Mouse (Mus musculus): Measurements from ENCODE around the gene B3gat3.
"Not testable (repeated sequence)": the region's sequence is repeated elsewhere in the genome, so short reads cannot be mapped to it uniquely, and the experiment has no call there.

Gene B3gat3

DNA sequence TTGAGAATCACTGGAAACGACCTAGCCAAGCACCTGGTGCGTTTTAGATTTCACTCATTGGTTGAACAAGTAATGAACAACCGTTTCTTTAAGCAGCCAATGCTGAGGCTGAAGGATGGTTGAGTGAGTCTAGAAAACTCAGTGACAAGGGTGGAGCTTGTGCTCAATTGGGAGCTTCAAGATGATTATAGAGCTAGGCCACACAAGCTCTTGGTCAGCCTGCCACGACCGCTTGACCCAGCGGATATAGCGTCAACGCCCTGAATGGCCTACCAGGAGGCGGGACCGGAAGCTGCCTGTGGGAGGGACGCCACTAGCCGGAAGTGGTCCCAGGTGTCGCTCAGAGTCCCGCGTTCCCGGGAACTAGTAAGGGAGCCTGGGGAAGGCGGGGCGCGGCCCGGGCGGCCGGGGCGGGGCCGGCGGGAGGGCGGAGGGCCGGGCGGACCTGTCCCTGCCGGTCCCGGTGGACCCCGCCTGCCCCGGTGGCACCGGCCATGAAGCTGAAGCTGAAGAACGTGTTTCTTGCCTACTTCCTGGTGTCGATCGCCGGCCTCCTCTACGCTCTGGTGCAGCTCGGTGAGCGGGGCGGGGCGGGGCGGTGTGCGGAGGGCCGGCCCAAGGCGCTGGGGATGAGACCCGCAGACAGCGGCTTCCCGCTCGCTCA, at the start of gene B3gat3:
Gene B3gat3 (plus strand): TSS at position 302 of the 664 bp plus-strand sequence.
- DNase-seq (ENCODE audit: low spot score) = peak; percentile 96

DNA sequence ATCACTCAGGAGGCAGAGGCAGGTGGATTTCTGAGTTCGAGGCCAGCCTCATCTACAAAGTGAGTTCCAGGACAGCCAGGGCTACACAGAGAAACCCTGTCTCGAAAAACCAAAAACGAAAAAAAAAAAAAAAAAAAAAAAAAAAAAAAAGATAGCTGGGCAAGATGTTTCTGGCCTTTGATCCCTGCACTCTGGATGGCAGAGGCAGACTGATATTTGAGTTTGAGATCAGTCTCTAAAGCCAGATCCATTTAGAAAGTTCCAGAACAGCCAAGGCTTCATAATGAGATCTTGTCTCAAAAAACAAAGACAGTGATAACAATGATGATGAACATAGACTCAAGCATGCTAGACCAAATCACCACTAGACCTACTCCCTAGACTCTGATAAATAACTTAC, 49.8 kb upstream of the B3gat3 start:
- DNase-seq (ENCODE audit: low spot score) = not testable (repeated sequence)

GRCm38 (mm10) chr19:8870838-8871237, 49.3 kb upstream of the B3gat3 start:
- no peak for DNase-seq (ENCODE audit: low spot score)

DNA sequence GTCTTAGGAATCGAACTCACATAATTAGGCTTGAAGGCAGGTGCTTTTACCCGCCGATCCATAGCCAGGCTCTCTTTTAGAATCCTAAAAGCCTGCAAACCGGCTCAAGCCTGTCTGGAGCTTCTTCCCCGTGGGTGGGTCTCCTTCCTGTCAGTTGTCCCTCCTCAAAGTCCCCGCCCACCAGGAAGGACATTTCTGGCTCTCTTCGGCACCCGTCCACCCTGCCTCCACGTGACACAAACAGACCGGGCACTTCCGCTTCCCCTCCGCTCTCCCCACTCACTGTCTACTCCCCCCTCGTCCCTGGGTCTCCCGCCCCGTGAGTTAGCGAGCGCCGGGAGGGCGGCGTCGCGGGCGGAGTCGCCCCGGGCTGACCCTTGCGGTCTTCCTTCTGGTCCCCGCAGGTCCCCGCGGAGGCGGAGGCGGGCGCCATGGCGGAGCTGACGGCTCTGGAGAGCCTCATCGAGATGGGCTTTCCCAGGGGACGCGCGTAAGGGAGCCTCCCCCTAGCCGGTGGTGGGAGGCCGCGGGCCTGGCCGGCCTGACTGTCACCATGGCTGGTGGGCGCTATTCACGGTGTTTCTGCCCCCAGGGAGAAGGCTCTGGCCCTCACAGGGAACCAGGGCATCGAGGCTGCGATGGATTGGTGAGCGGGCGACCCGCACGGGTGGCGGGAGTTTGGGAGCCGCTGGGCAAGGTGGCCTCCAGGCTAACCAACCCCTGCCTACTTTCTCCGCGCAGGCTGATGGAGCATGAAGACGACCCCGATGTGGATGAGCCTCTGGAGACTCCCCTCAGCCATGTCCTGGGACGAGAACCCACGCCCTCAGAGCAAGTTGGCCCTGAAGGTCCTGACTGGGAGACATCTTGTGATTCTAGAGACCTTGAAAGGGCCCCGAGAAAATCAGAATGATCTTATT, 48.6 kb upstream of the B3gat3 start, which contains the start of gene Ubxn1:
Gene Ubxn1 (plus strand): TSS at position 230 of the 920 bp plus-strand sequence.
- peak; percentile 97 for DNase-seq (ENCODE audit: low spot score)

- DNase-seq (ENCODE audit: low spot score) = no peak
Measured at GRCm38 (mm10) chr19:8872266-8872840, 47.8 kb upstream of the B3gat3 start.

DNA sequence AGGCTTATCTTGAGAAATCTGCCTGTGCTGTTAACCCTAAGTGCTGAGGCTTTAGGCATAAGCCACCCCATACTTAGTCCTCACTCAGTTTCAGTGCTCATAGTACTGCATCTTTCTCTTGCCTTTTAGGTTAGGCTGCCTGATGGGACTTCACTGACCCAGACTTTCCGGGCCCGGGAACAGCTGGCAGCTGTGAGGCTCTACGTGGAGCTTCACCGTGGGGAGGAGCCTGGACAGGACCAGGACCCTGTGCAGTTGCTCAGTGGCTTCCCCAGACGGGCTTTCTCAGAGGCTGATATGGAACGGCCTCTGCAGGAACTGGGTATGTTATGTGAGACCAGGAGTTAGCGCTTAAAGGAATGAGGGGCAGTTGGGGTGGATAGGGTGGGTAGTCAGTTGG, 45.1 kb upstream of the B3gat3 start:
- DNase-seq (ENCODE audit: low spot score) = no peak

DNA sequence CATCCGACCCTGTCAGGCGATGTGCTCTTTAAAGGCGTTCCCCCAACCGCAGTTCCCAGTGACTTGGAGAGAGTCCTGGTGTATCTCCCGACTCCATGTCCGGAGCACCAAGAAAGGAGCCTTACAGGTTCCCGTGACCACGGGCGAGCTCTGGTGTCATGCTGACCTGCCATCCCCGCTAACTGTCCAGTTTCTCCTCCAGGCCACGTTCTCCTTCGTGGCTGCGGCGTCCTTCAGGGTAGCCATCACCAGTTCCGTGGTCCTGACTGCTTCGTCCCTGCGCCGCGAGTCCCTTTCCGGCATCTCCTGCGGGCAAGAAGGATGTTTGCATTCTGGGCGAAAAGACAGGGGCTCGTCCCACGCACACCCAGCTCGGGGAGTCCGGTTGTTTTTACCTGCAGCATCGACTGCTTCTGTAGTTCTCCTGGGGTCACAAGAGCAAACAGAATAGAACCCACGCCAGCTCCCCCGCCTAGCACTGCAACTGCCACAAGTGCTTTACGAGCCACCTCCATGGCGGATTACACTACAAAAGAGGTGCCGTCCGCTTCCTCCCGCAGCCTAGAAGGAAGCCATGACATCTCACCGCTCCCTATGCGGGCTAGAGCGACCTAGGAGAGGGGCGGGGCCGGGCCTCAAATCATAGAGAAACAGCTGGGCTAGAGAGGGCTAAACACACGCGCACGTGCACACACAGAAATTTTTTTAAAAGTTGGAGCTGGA, 39.7 kb upstream of the B3gat3 start, which contains the start of gene Uqcc3:
Gene Uqcc3 (minus strand): TSS at position 613 of the 723 bp plus-strand sequence.
- peak; percentile 90 for DNase-seq (ENCODE audit: low spot score)

- DNase-seq (ENCODE audit: low spot score) = no peak
Measured at GRCm38 (mm10) chr19:8881034-8881392, 39.2 kb upstream of the B3gat3 start.

GRCm38 (mm10) chr19:8883616-8884015, 36.6 kb upstream of the B3gat3 start, which contains the start of the genes Lbhd1 and Gm49403:
TSS of gene Lbhd1 (plus strand) at chr19:8883732.
TSS of gene Gm49403 (plus strand) at chr19:8883930.
- no peak for DNase-seq (ENCODE audit: low spot score)

- no peak for DNase-seq (ENCODE audit: low spot score)
Measured at GRCm38 (mm10) chr19:8886916-8887584, 33.1 kb upstream of the B3gat3 start.

- no peak for DNase-seq (ENCODE audit: low spot score)
Measured at GRCm38 (mm10) chr19:8887585-8888463, 32.4 kb upstream of the B3gat3 start.

DNA sequence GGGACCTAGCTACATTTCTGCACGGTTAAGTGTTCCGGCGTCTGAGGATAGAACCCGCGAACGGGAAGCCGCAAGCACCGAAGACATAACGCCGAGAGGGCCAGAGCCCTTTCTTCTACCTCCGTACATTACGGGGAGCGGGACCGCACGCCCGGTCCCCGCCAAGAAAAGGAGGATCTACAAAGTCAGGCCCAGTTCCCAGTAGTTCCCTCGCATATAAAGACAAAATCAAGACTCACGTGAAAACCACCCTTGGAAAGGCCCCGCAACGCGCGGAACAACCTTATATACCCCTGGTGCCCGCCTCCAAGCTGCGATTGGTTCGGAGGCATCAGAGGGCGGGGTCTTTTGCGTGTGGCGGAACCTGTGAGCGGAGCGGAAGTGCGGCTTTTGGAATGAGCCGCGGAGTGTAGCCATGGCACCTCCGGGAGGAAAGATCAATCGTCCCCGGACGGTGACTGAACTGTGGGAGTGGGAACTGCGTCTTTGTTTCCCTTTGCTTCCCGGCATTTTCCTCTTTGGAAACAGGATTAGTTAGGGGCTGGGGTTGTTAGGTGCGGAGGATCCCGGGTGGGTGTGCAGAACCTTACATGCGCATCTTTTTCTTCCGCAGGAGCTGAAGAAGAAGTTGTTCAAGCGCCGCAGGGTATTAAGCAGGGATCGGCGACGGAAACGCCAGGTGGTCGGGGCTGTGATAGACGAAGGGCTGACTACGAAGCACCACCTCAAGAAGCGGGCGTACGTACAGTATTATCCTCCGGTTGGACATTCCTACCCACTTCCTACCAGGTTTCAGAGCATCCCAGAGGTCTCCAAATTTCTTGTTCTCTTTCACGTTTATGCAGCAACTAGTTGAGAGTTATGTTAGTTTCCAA, 31.4 kb upstream of the B3gat3 start, which contains the start of the genes 1810009A15Rik and Gm49416:
Gene 1810009A15Rik (plus strand): TSS at position 343 of the 875 bp plus-strand sequence.
Gene Gm49416 (plus strand): TSS at position 416 of the 875 bp plus-strand sequence.
- DNase-seq (ENCODE audit: low spot score) = peak; percentile 96

DNA sequence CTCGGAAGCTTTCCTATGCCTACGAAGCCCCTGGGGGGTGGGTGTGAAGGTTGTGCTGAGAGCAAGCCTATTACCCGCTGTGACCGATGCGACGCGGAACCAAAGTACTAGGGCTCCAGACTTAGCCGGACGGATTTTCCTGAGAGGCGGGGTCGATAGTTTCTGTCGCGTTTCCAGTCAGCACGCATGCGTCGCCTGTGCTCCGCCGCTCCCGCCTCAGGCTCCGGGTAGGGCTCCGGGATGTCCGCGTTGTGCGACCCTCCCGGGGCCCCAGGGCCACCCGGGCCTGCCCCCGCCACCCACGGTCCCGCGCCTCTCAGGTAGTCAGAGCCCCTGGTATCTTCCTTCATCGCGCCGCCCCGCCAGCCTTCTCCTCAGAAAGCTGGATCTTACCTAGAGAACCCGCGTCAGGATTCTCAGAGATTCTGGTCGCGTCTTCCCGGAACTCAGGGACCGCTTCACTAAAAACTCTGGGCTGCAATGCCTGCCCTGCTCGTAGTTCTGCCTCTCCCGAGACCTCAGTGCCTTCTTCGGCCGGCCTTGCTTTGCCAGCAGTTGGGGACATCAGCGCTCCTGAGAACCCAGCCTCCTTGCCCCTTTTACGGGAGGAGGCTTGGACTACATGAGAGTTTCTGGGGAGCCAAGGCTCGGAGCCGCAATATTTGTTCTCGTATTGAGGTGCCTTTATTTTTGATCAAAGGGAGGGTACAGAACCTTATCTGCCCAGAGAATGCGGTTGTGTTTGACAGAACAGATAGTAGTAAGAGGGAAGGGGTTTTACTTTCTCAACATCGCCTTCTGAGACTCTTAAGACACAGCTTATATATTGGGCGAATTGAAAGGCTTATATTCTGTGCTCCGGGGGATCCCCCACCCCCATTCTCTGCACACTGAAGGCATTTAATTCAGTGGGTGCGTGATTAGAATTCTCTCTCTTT, 27.1 kb upstream of the B3gat3 start, which contains the start of gene Ints5:
Gene Ints5 (plus strand): TSS at position 177 of the 938 bp plus-strand sequence.
- DNase-seq (ENCODE audit: low spot score) = peak; percentile 84

- DNase-seq (ENCODE audit: low spot score) = no peak
Measured at GRCm38 (mm10) chr19:8895397-8895960, 24.7 kb upstream of the B3gat3 start.

DNA sequence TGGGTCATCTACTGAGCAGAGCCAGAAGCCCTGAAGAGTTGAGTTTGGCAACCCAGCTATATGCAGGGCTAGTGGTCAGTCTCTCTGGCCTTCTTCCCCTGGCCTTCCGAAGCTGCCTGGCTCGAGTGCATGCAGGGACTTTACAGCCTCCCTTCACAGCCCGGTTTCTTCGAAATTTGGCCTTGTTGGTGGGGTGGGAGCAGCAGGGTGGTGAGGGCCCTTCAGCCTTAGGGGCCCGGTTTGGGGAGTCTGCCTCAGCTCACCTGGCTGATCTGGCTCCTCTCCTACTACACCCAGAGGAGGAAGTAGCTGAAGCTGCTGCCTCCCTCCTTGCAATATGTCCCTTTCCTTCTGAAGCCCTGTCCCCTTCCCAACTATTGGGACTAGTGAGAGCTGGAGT, 23.9 kb upstream of the B3gat3 start:
- DNase-seq (ENCODE audit: low spot score) = not testable (repeated sequence)

GRCm38 (mm10) chr19:8897211-8897864, 22.8 kb upstream of the B3gat3 start:
- peak; percentile 58 for DNase-seq (ENCODE audit: low spot score)

Data from urinary bladder, postnatal 14 days (tissue).